Mouse (Mus musculus) limb, embryonic 15.5 days (tissue): ENCODE results near the gene Nuak2. TPM values are rescaled to one million over a fixed set of nuclear protein-coding genes. Genes with fewer than 3 reads are reported as not detected.

ENCODE experiments used
- ATAC-seq: fragments of 200-750 bp; cut with Nextera tagmentation; 2 replicates; pipeline ENCODE4 v1.8.0; 2017; ENCODE audit warnings: low read depth, moderate TSS enrichment; ENCODE audit not compliant: insufficient number of reproducible peaks, low FRiP score, low TSS enrichment
- H3K27ac ChIP-seq: fragments of 300-500 bp; sonication (generic); 2 replicates; pipeline ENCODE4 v1.5.1; 2015; ENCODE audit warnings: moderate library complexity, mild to moderate bottlenecking, inconsistent platforms
- H3K27me3 ChIP-seq: fragments of 300-500 bp; sonication (generic); 2 replicates; pipeline ENCODE4 v1.6.1; 2015; ENCODE audit warnings: inconsistent platforms
- H3K36me3 ChIP-seq: fragments of 300-500 bp; sonication (generic); 2 replicates; pipeline ENCODE4 v1.6.1; 2015; ENCODE audit warnings: inconsistent platforms
- H3K4me1 ChIP-seq: fragments of 300-500 bp; sonication (generic); 2 replicates; pipeline ENCODE4 v1.6.1; 2015; ENCODE audit warnings: inconsistent platforms
- H3K4me2 ChIP-seq: fragments of 300-500 bp; sonication (generic); 2 replicates; pipeline ENCODE4 v1.6.1; 2015; ENCODE audit warnings: mild to moderate bottlenecking, inconsistent platforms
- H3K4me3 ChIP-seq: fragments of 300-500 bp; sonication (generic); 2 replicates; pipeline ENCODE4 v1.5.1; 2015; ENCODE audit warnings: mild to moderate bottlenecking, inconsistent platforms
- H3K9ac ChIP-seq: fragments of 300-500 bp; sonication (generic); 2 replicates; pipeline ENCODE4 v1.6.1; 2015; ENCODE audit warnings: inconsistent platforms
- H3K9me3 ChIP-seq: fragments of 300-500 bp; sonication (generic); 2 replicates; pipeline ENCODE4 v1.6.1; 2016; ENCODE audit warnings: inconsistent platforms
- WGBS: fragments of 180-500 bp; shearing (Covaris S2); methylation state at CpG from one replicate; pipeline ENCODE4 v1.1.7; 2015; 5-methylcytosine and 5-hydroxymethylcytosine counted together
- polyA plus RNA-seq: library from polyadenylated mRNA; unstranded; fragments of >200 nt; fragmentation: Nextera tagmentation; extraction: Ambion mirVana; gene quantifications from 2 replicates; pipeline ENCODE4 v1.2.1, GENCODE M21; 2015

The Nuak2 gene
- polyA plus RNA-seq, 1 experiment from 2014 or later = 6.9 TPM

- no peak for ATAC-seq
- 89% methylated on average over 17 of the region's 17 CpGs for WGBS
- no peak overlapping the region for H3K4me2 ChIP-seq
- no peak overlapping the region for H3K27ac ChIP-seq
- no peak overlapping the region for H3K9ac ChIP-seq
- no peaks in the 10 kb centered on the region for H3K9me3 ChIP-seq
- no peak overlapping the region for H3K4me3 ChIP-seq
- peaks cover 28% of the 10 kb centered on the region for H3K4me1 ChIP-seq
- H3K36me3 ChIP-seq = no peaks in the 10 kb centered on the region
- H3K27me3 ChIP-seq = no peaks in the 10 kb centered on the region
These were observed 15.4 kb downstream of the Nuak2 start for GRCm38 (mm10) chr1:132331283-132331682.

- Histone ChIP-seq H3K4me2 (no peak overlapping the region), H3K27ac (no peak overlapping the region), H3K27me3 (no peaks in the 10 kb centered on the region), H3K9me3 (no peaks in the 10 kb centered on the region), H3K4me3 (no peak overlapping the region), H3K9ac (no peak overlapping the region), H3K4me1 (peaks cover 23% of the 10 kb centered on the region), H3K36me3 (no peaks in the 10 kb centered on the region)
- no peak for ATAC-seq
- 9% methylated on average over 2 of the region's 2 CpGs for WGBS
These were observed 17.3 kb downstream of the Nuak2 start for GRCm38 (mm10) chr1:132333201-132333600.

GRCm38 (mm10) chr1:132333675-132334141, 17.8 kb downstream of the Nuak2 start:
- no peak overlapping the region for H3K4me2 ChIP-seq

GRCm38 (mm10) chr1:132334178-132334801, 18.4 kb downstream of the Nuak2 start:
- Histone ChIP-seq H3K4me1 (peaks cover 23% of the 10 kb centered on the region), H3K9ac (no peak overlapping the region)
- 42% methylated on average over 6 of the region's 6 CpGs for WGBS

More at GRCm38 (mm10) chr1:132333675-132334141, 17.8 kb downstream of the Nuak2 start:
- no peaks in the 10 kb centered on the region for H3K27me3 ChIP-seq
- 11% methylated on average over 4 of the region's 4 CpGs for WGBS
- H3K9ac ChIP-seq = no peak overlapping the region
- ATAC-seq = peak; percentile 61
- peak overlapping the region; percentile 51 for H3K27ac ChIP-seq
- peaks cover 23% of the 10 kb centered on the region for H3K4me1 ChIP-seq
- H3K9me3 ChIP-seq = no peaks in the 10 kb centered on the region
- H3K4me3 ChIP-seq = no peak overlapping the region
- H3K36me3 ChIP-seq = no peaks in the 10 kb centered on the region

GRCm38 (mm10) chr1:132335378-132335965, 19.5 kb downstream of the Nuak2 start:
- ATAC-seq = no peak
- Histone ChIP-seq H3K36me3 (no peaks in the 10 kb centered on the region), H3K9me3 (no peaks in the 10 kb centered on the region), H3K27me3 (no peaks in the 10 kb centered on the region), H3K4me1 (peaks cover 23% of the 10 kb centered on the region), H3K9ac (no peak overlapping the region), H3K27ac (no peak overlapping the region), H3K4me2 (no peak overlapping the region), H3K4me3 (no peak overlapping the region)
- WGBS = 56% methylated on average over 12 of the region's 12 CpGs

More at GRCm38 (mm10) chr1:132334178-132334801, 18.4 kb downstream of the Nuak2 start:
- ATAC-seq = no peak
- Histone ChIP-seq H3K4me3 (no peak overlapping the region), H3K36me3 (no peaks in the 10 kb centered on the region), H3K27me3 (no peaks in the 10 kb centered on the region), H3K9me3 (no peaks in the 10 kb centered on the region), H3K4me2 (no peak overlapping the region), H3K27ac (peak overlapping the region; percentile 51)

- H3K9me3 ChIP-seq = no peaks in the 10 kb centered on the region
- peaks cover 23% of the 10 kb centered on the region for H3K4me1 ChIP-seq
- no peak overlapping the region for H3K27ac ChIP-seq
- ATAC-seq = no peak
- no peaks in the 10 kb centered on the region for H3K27me3 ChIP-seq
- H3K4me2 ChIP-seq = no peak overlapping the region
- 73% methylated on average over 6 of the region's 6 CpGs for WGBS
- H3K4me3 ChIP-seq = no peak overlapping the region
- no peaks in the 10 kb centered on the region for H3K36me3 ChIP-seq
- H3K9ac ChIP-seq = no peak overlapping the region
These were observed 21.0 kb downstream of the Nuak2 start for GRCm38 (mm10) chr1:132336921-132337320.

GRCm38 (mm10) chr1:132338027-132338660, 22.2 kb downstream of the Nuak2 start:
- H3K4me1 ChIP-seq = peaks cover 22% of the 10 kb centered on the region
- 38% methylated on average over 8 of the region's 8 CpGs for WGBS
- no peak overlapping the region for H3K27ac ChIP-seq
- H3K9me3 ChIP-seq = no peaks in the 10 kb centered on the region
- no peak overlapping the region for H3K9ac ChIP-seq
- ATAC-seq = no peak
- H3K27me3 ChIP-seq = no peaks in the 10 kb centered on the region
- no peak overlapping the region for H3K4me3 ChIP-seq
- H3K4me2 ChIP-seq = no peak overlapping the region
- no peaks in the 10 kb centered on the region for H3K36me3 ChIP-seq

- no peak for ATAC-seq
- no peaks in the 10 kb centered on the region for H3K9me3 ChIP-seq
- no peak overlapping the region for H3K4me2 ChIP-seq
- no peaks in the 10 kb centered on the region for H3K36me3 ChIP-seq
- no peak overlapping the region for H3K4me3 ChIP-seq
- no peak overlapping the region for H3K9ac ChIP-seq
- no peaks in the 10 kb centered on the region for H3K27me3 ChIP-seq
- peaks cover 8% of the 10 kb centered on the region; the same call in 1 of the 2 replicates for H3K4me1 ChIP-seq
- H3K27ac ChIP-seq = no peak overlapping the region
- WGBS = 34% methylated on average over 5 of the region's 5 CpGs
These were observed 26.0 kb downstream of the Nuak2 start for GRCm38 (mm10) chr1:132341731-132342501.

GRCm38 (mm10) chr1:132342518-132342917, 26.6 kb downstream of the Nuak2 start:
- no peak overlapping the region for H3K9ac ChIP-seq
- 61% methylated on average over 3 of the region's 3 CpGs for WGBS
- H3K4me1 ChIP-seq = peaks cover 13% of the 10 kb centered on the region; the same call in 1 of the 2 replicates
- ATAC-seq = no peak
- H3K4me2 ChIP-seq = no peak overlapping the region
- H3K27ac ChIP-seq = no peak overlapping the region
- H3K4me3 ChIP-seq = no peak overlapping the region
- no peaks in the 10 kb centered on the region for H3K9me3 ChIP-seq
- H3K27me3 ChIP-seq = no peaks in the 10 kb centered on the region
- no peaks in the 10 kb centered on the region for H3K36me3 ChIP-seq

GRCm38 (mm10) chr1:132343191-132343590, 27.3 kb downstream of the Nuak2 start:
- Histone ChIP-seq H3K27me3 (no peaks in the 10 kb centered on the region), H3K27ac (no peak overlapping the region), H3K4me2 (no peak overlapping the region), H3K4me1 (peaks cover 13% of the 10 kb centered on the region; the same call in 1 of the 2 replicates), H3K9ac (no peak overlapping the region), H3K36me3 (no peaks in the 10 kb centered on the region), H3K9me3 (no peaks in the 10 kb centered on the region), H3K4me3 (no peak overlapping the region)
- no peak for ATAC-seq
- 93% methylated on average over 2 of the region's 2 CpGs for WGBS

- H3K4me2 ChIP-seq = no peak overlapping the region
- no peak overlapping the region for H3K4me3 ChIP-seq
- H3K27me3 ChIP-seq = no peaks in the 10 kb centered on the region
- peaks cover 13% of the 10 kb centered on the region; the same call in 1 of the 2 replicates for H3K4me1 ChIP-seq
- no peak overlapping the region for H3K27ac ChIP-seq
- H3K36me3 ChIP-seq = no peaks in the 10 kb centered on the region
- no peak overlapping the region for H3K9ac ChIP-seq
- H3K9me3 ChIP-seq = no peaks in the 10 kb centered on the region
- 82% methylated on average over 1 of the region's 1 CpGs for WGBS
- no peak for ATAC-seq
These were observed 27.7 kb downstream of the Nuak2 start for GRCm38 (mm10) chr1:132343656-132344055.
